Mouse (Mus musculus): Measurements from ENCODE around the gene Ugt1a2. TPM values are rescaled to one million over a fixed set of nuclear protein-coding genes. Genes with fewer than 3 reads are reported as not detected.

Ugt1a2 gene
- polyA plus RNA-seq, 1 experiment, result not detected

- Histone ChIP-seq H3K4me1 (ENCODE audit: control insufficient read depth, insufficient read depth, low read length) (no peaks in the 10 kb centered on the region), H3K4me3 (ENCODE audit: insufficient read depth, low read length) (no peak overlapping the region), H3K27ac (ENCODE audit: insufficient read depth, low read length) (no peak overlapping the region)
- TF ChIP-seq CTCF (IDR thresholded peaks at IDR 0.05; ENCODE audit: borderline replicate concordance, insufficient read depth, low read length) (no peak), POLR2A (IDR thresholded peaks at IDR 0.05; ENCODE audit: low read depth, low read length) (no peak)
These were observed 36.9 kb downstream of the Ugt1a2 start for GRCm38 (mm10) chr1:88237311-88237710.

GRCm38 (mm10) chr1:88238771-88239170 is 38.4 kb downstream of the Ugt1a2 start:
- no peak for TF ChIP-seq CTCF (IDR thresholded peaks at IDR 0.05; ENCODE audit: borderline replicate concordance, insufficient read depth, low read length)
- no peak for TF ChIP-seq POLR2A (IDR thresholded peaks at IDR 0.05; ENCODE audit: low read depth, low read length)
- Histone ChIP-seq H3K4me1 (ENCODE audit: control insufficient read depth, insufficient read depth, low read length) (no peaks in the 10 kb centered on the region), H3K4me3 (ENCODE audit: insufficient read depth, low read length) (no peak overlapping the region), H3K27ac (ENCODE audit: insufficient read depth, low read length) (no peak overlapping the region)

- Histone ChIP-seq H3K27ac (ENCODE audit: insufficient read depth, low read length) (no peak overlapping the region), H3K4me1 (ENCODE audit: control insufficient read depth, insufficient read depth, low read length) (no peaks in the 10 kb centered on the region), H3K4me3 (ENCODE audit: insufficient read depth, low read length) (no peak overlapping the region)
- TF ChIP-seq POLR2A (IDR thresholded peaks at IDR 0.05; ENCODE audit: low read depth, low read length) (no peak), CTCF (IDR thresholded peaks at IDR 0.05; ENCODE audit: borderline replicate concordance, insufficient read depth, low read length) (no peak)
These were observed 39.7 kb downstream of the Ugt1a2 start for GRCm38 (mm10) chr1:88240072-88240471.

- TF ChIP-seq POLR2A (IDR thresholded peaks at IDR 0.05; ENCODE audit: low read depth, low read length), result no peak
- TF ChIP-seq CTCF (IDR thresholded peaks at IDR 0.05; ENCODE audit: borderline replicate concordance, insufficient read depth, low read length), result no peak
- Histone ChIP-seq H3K4me3 (ENCODE audit: insufficient read depth, low read length) (no peak overlapping the region), H3K4me1 (ENCODE audit: control insufficient read depth, insufficient read depth, low read length) (no peaks in the 10 kb centered on the region), H3K27ac (ENCODE audit: insufficient read depth, low read length) (no peak overlapping the region)
These were observed 40.2 kb downstream of the Ugt1a2 start for GRCm38 (mm10) chr1:88240579-88240978.

GRCm38 (mm10) chr1:88243861-88244260 is 43.5 kb downstream of the Ugt1a2 start:
- H3K27ac ChIP-seq (ENCODE audit: insufficient read depth, low read length), result no peak overlapping the region
- TF ChIP-seq CTCF (IDR thresholded peaks at IDR 0.05; ENCODE audit: borderline replicate concordance, insufficient read depth, low read length), result no peak
- TF ChIP-seq POLR2A (IDR thresholded peaks at IDR 0.05; ENCODE audit: low read depth, low read length), result no peak

GRCm38 (mm10) chr1:88245881-88246280 is 45.5 kb downstream of the Ugt1a2 start:
- Histone ChIP-seq H3K27ac (ENCODE audit: insufficient read depth, low read length) (no peak overlapping the region), H3K4me1 (ENCODE audit: control insufficient read depth, insufficient read depth, low read length) (no peaks in the 10 kb centered on the region), H3K4me3 (ENCODE audit: insufficient read depth, low read length) (no peak overlapping the region)
- no peak for TF ChIP-seq POLR2A (IDR thresholded peaks at IDR 0.05; ENCODE audit: low read depth, low read length)
- no peak for TF ChIP-seq CTCF (IDR thresholded peaks at IDR 0.05; ENCODE audit: borderline replicate concordance, insufficient read depth, low read length)

More at GRCm38 (mm10) chr1:88243861-88244260, 43.5 kb downstream of the Ugt1a2 start:
- no peak overlapping the region for H3K4me3 ChIP-seq (ENCODE audit: insufficient read depth, low read length)
- H3K4me1 ChIP-seq (ENCODE audit: control insufficient read depth, insufficient read depth, low read length), result no peaks in the 10 kb centered on the region

- TF ChIP-seq POLR2A (IDR thresholded peaks at IDR 0.05; ENCODE audit: low read depth, low read length) (no peak), CTCF (IDR thresholded peaks at IDR 0.05; ENCODE audit: borderline replicate concordance, insufficient read depth, low read length) (no peak)
- Histone ChIP-seq H3K4me3 (ENCODE audit: insufficient read depth, low read length) (no peak overlapping the region), H3K4me1 (ENCODE audit: control insufficient read depth, insufficient read depth, low read length) (no peaks in the 10 kb centered on the region), H3K27ac (ENCODE audit: insufficient read depth, low read length) (no peak overlapping the region)
These were observed 46.0 kb downstream of the Ugt1a2 start for GRCm38 (mm10) chr1:88246386-88246785.

GRCm38 (mm10) chr1:88247660-88248059 is 47.3 kb downstream of the Ugt1a2 start:
- H3K4me1 ChIP-seq (ENCODE audit: control insufficient read depth, insufficient read depth, low read length), result no peaks in the 10 kb centered on the region
- H3K4me3 ChIP-seq (ENCODE audit: insufficient read depth, low read length), result no peak overlapping the region
- TF ChIP-seq POLR2A (IDR thresholded peaks at IDR 0.05; ENCODE audit: low read depth, low read length), result no peak
- TF ChIP-seq CTCF (IDR thresholded peaks at IDR 0.05; ENCODE audit: borderline replicate concordance, insufficient read depth, low read length), result no peak
- no peak overlapping the region for H3K27ac ChIP-seq (ENCODE audit: insufficient read depth, low read length)

- no peaks in the 10 kb centered on the region for H3K4me1 ChIP-seq (ENCODE audit: control insufficient read depth, insufficient read depth, low read length)
- TF ChIP-seq CTCF (IDR thresholded peaks at IDR 0.05; ENCODE audit: borderline replicate concordance, insufficient read depth, low read length) (no peak), POLR2A (IDR thresholded peaks at IDR 0.05; ENCODE audit: low read depth, low read length) (no peak)
- H3K4me3 ChIP-seq (ENCODE audit: insufficient read depth, low read length), result no peak overlapping the region
- no peak overlapping the region for H3K27ac ChIP-seq (ENCODE audit: insufficient read depth, low read length)
These were observed 48.3 kb downstream of the Ugt1a2 start for GRCm38 (mm10) chr1:88248658-88249057.

GRCm38 (mm10) chr1:88249596-88249995 is 49.2 kb downstream of the Ugt1a2 start:
- TF ChIP-seq POLR2A (IDR thresholded peaks at IDR 0.05; ENCODE audit: low read depth, low read length), result no peak
- no peak for TF ChIP-seq CTCF (IDR thresholded peaks at IDR 0.05; ENCODE audit: borderline replicate concordance, insufficient read depth, low read length)

GRCm38 (mm10) chr1:88250023-88250422 is 49.6 kb downstream of the Ugt1a2 start:
- no peak overlapping the region for H3K4me3 ChIP-seq (ENCODE audit: insufficient read depth, low read length)
- no peaks in the 10 kb centered on the region for H3K4me1 ChIP-seq (ENCODE audit: control insufficient read depth, insufficient read depth, low read length)
- TF ChIP-seq CTCF (IDR thresholded peaks at IDR 0.05; ENCODE audit: borderline replicate concordance, insufficient read depth, low read length) (no peak), POLR2A (IDR thresholded peaks at IDR 0.05; ENCODE audit: low read depth, low read length) (no peak)
- no peak overlapping the region for H3K27ac ChIP-seq (ENCODE audit: insufficient read depth, low read length)

More at GRCm38 (mm10) chr1:88249596-88249995, 49.2 kb downstream of the Ugt1a2 start:
- Histone ChIP-seq H3K4me1 (ENCODE audit: control insufficient read depth, insufficient read depth, low read length) (no peaks in the 10 kb centered on the region), H3K4me3 (ENCODE audit: insufficient read depth, low read length) (no peak overlapping the region), H3K27ac (ENCODE audit: insufficient read depth, low read length) (no peak overlapping the region)
